Mouse (Mus musculus): ENCODE data around the gene Frs3.
A peak's percentile ranks its signal among the peaks of the same experiment; 100 is the strongest.

Gene Frs3

GRCm38 (mm10) chr17:47689894-47690293 is 1.1 kb downstream of the Frs3 start:
- DNase-seq (ENCODE audit: low read depth in 2 of 2, low spot score in 2 of 2), result no peak

- DNase-seq (ENCODE audit: low read depth in 2 of 2, low spot score in 2 of 2), result no peak
These were observed 2.8 kb downstream of the Frs3 start for GRCm38 (mm10) chr17:47691650-47692049.

GRCm38 (mm10) chr17:47693671-47694441 is 5.0 kb downstream of the Frs3 start:
- DNase-seq (ENCODE audit: low read depth in 2 of 2, low spot score in 2 of 2), result no peak

GRCm38 (mm10) chr17:47694442-47694502 is 5.4 kb downstream of the Frs3 start, which contains the start of gene Gm21981:
TSS of gene Gm21981 (minus strand) at chr17:47694455.
- DNase-seq (ENCODE audit: low read depth in 2 of 2, low spot score in 2 of 2), result no peak

GRCm38 (mm10) chr17:47694503-47695336 is 5.9 kb downstream of the Frs3 start, which contains the start of gene Prickle4:
TSS of gene Prickle4 (minus strand) at chr17:47694736.
- peak; percentile 94 for DNase-seq (ENCODE audit: low read depth in 2 of 2, low spot score in 2 of 2)

GRCm38 (mm10) chr17:47695337-47695710 is 6.5 kb downstream of the Frs3 start:
- no peak for DNase-seq (ENCODE audit: low read depth in 2 of 2, low spot score in 2 of 2)

- no peak for DNase-seq (ENCODE audit: low read depth in 2 of 2, low spot score in 2 of 2)
These were observed 9.3 kb downstream of the Frs3 start for GRCm38 (mm10) chr17:47698156-47698555.

GRCm38 (mm10) chr17:47699055-47699454 is 10.2 kb downstream of the Frs3 start:
- no peak for DNase-seq (ENCODE audit: low read depth in 2 of 2, low spot score in 2 of 2)

GRCm38 (mm10) chr17:47701793-47702192 is 13.0 kb downstream of the Frs3 start:
- DNase-seq (ENCODE audit: low read depth in 2 of 2, low spot score in 2 of 2), result no peak

- no peak for DNase-seq (ENCODE audit: low read depth in 2 of 2, low spot score in 2 of 2)
These were observed 13.9 kb downstream of the Frs3 start for GRCm38 (mm10) chr17:47702548-47703345.

- DNase-seq (ENCODE audit: low read depth in 2 of 2, low spot score in 2 of 2), result no peak
These were observed 14.7 kb downstream of the Frs3 start for GRCm38 (mm10) chr17:47703556-47703955.

- DNase-seq (ENCODE audit: low read depth in 2 of 2, low spot score in 2 of 2), result no peak
These were observed 15.9 kb downstream of the Frs3 start for GRCm38 (mm10) chr17:47704692-47705091.

GRCm38 (mm10) chr17:47706196-47706595 is 17.4 kb downstream of the Frs3 start:
- DNase-seq (ENCODE audit: low read depth in 2 of 2, low spot score in 2 of 2), result no peak

GRCm38 (mm10) chr17:47707961-47708360 is 19.1 kb downstream of the Frs3 start:
- no peak for DNase-seq (ENCODE audit: low read depth in 2 of 2, low spot score in 2 of 2)

GRCm38 (mm10) chr17:47708972-47709371 is 20.1 kb downstream of the Frs3 start:
- no peak for DNase-seq (ENCODE audit: low read depth in 2 of 2, low spot score in 2 of 2)

- DNase-seq (ENCODE audit: low read depth in 2 of 2, low spot score in 2 of 2), result no peak
These were observed 21.2 kb downstream of the Frs3 start for GRCm38 (mm10) chr17:47710036-47710435.

GRCm38 (mm10) chr17:47711883-47712282 is 23.1 kb downstream of the Frs3 start:
- no peak for DNase-seq (ENCODE audit: low read depth in 2 of 2, low spot score in 2 of 2)

GRCm38 (mm10) chr17:47712889-47713571 is 24.2 kb downstream of the Frs3 start:
- no peak for DNase-seq (ENCODE audit: low read depth in 2 of 2, low spot score in 2 of 2)

GRCm38 (mm10) chr17:47715037-47715436 is 26.2 kb downstream of the Frs3 start:
- DNase-seq (ENCODE audit: low read depth in 2 of 2, low spot score in 2 of 2), result no peak

- DNase-seq (ENCODE audit: low read depth in 2 of 2, low spot score in 2 of 2), result no peak
These were observed 32.4 kb downstream of the Frs3 start for GRCm38 (mm10) chr17:47721183-47721582.

- DNase-seq (ENCODE audit: low read depth in 2 of 2, low spot score in 2 of 2), result no peak
These were observed 37.7 kb downstream of the Frs3 start, which contains the start of gene Pgc for GRCm38 (mm10) chr17:47726566-47726965. TSS of gene Pgc (plus strand) at chr17:47726842.

All from CD8-positive naive resting alpha-beta T cell, adult 2 months (primary cell).